Mouse (Mus musculus) CD4-positive naive resting alpha-beta T cell, adult 76 days (primary cell): ENCODE results near the gene Trim38. TPM values are rescaled to one million over a fixed set of nuclear protein-coding genes. Genes with fewer than 3 reads are reported as not detected.

Source experiments
- total RNA-seq: library from RNA; stranded (reverse); gene quantifications from one replicate; pipeline ENCODE4 v1.2.4, GENCODE M21; 2023

The Trim38 gene
- not detected for total RNA-seq

GRCm38 (mm10) chr13:23769613-23770012, at the start of gene Trim38:
Trim38 (plus strand) TSS chr13:23769913.

GRCm38 (mm10) chr13:23738677-23739068, 31.0 kb upstream of the Trim38 start, which contains the start of gene Hist1h1c:
Hist1h1c (plus strand) TSS chr13:23738808.

GRCm38 (mm10) chr13:23745381-23746161, 24.1 kb upstream of the Trim38 start, which contains the start of gene Hist1h3c:
Hist1h3c (minus strand) TSS chr13:23745602.

GRCm38 (mm10) chr13:23746201-23747080, 23.3 kb upstream of the Trim38 start, which contains the start of gene Hist1h2bb:
Hist1h2bb (plus strand) TSS chr13:23746734.

GRCm38 (mm10) chr13:23750839-23751477, 18.8 kb upstream of the Trim38 start, which contains the start of gene Hist1h2ab:
Hist1h2ab (plus strand) TSS chr13:23751126.

GRCm38 (mm10) chr13:23752067-23752741, 17.5 kb upstream of the Trim38 start, which contains the start of gene Hist1h3b:
Hist1h3b (plus strand) TSS chr13:23752267.

GRCm38 (mm10) chr13:23756790-23757189, 12.9 kb upstream of the Trim38 start, which contains the start of gene Hist1h4b:
Hist1h4b (plus strand) TSS chr13:23757013.

GRCm38 (mm10) chr13:23760972-23761864, 8.5 kb upstream of the Trim38 start, which contains the start of gene Hist1h4a:
Hist1h4a (minus strand) TSS chr13:23761230.

GRCm38 (mm10) chr13:23761871-23762821, 7.6 kb upstream of the Trim38 start, which contains the start of gene Hist1h3a:
Hist1h3a (minus strand) TSS chr13:23762386.

GRCm38 (mm10) chr13:23763586-23764323, 6.0 kb upstream of the Trim38 start, which contains the start of gene Hist1h1a:
Hist1h1a (plus strand) TSS chr13:23763666.

GRCm38 (mm10) chr13:23806422-23807052, 36.8 kb downstream of the Trim38 start, which contains the start of gene Slc17a2:
Slc17a2 (plus strand) TSS chr13:23806993.

GRCm38 (mm10) chr13:23839308-23839707, 69.6 kb downstream of the Trim38 start, which contains the start of gene Slc17a3:
Slc17a3 (plus strand) TSS chr13:23839434.

Other genes with a start within 250 kb of the Trim38 start
- gene Hist1h4h, start 238.9 kb upstream of the Trim38 start, total RNA-seq, result 147 TPM
- 24.7 TPM for gene Hist1h2af, start 236.0 kb upstream of the Trim38 start, total RNA-seq
- 2.3 TPM for gene Hist1h3g, start 234.5 kb upstream of the Trim38 start, total RNA-seq
- 5.5 TPM for gene Hist1h2bh, start 226.5 kb upstream of the Trim38 start, total RNA-seq
- 48.1 TPM for gene Hist1h3f, start 225.9 kb upstream of the Trim38 start, total RNA-seq
- 42.3 TPM for gene Hist1h4f, start 218.3 kb upstream of the Trim38 start, total RNA-seq
- gene Hist1h1d, start 216.7 kb upstream of the Trim38 start, total RNA-seq, result 5.2 TPM
- gene Hist1h3e, start 207.5 kb upstream of the Trim38 start, total RNA-seq, result 91.9 TPM
- 7.8 TPM for gene Hist1h2ae, start 198.7 kb upstream of the Trim38 start, total RNA-seq
- 110 TPM for gene Hist1h2bg, start 198.5 kb upstream of the Trim38 start, total RNA-seq
- 40.8 TPM for gene Hist1h2bf, start 195.7 kb upstream of the Trim38 start, total RNA-seq
- gene Hist1h2ad, start 195.5 kb upstream of the Trim38 start, total RNA-seq, result 3.8 TPM
- gene Hist1h3d, start 194.2 kb upstream of the Trim38 start, total RNA-seq, result 3.4 TPM
- gene Hist1h4d, start 188.3 kb upstream of the Trim38 start, total RNA-seq, result 86.8 TPM
- 8.4 TPM for gene Hist1h2be, start 148.8 kb upstream of the Trim38 start, total RNA-seq
- gene Hist1h1e, start 147.4 kb upstream of the Trim38 start, total RNA-seq, result 82.2 TPM
- gene Hist1h2ac, start 86.0 kb upstream of the Trim38 start, total RNA-seq, result 3.4 TPM
- gene Hist1h2bc, start 85.7 kb upstream of the Trim38 start, total RNA-seq, result 5.1 TPM
- not detected for gene Hist1h1t, start 74.1 kb upstream of the Trim38 start, total RNA-seq
- gene Hist1h4c, start 71.5 kb upstream of the Trim38 start, total RNA-seq, result 75.4 TPM
- gene Hfe, start 59.1 kb upstream of the Trim38 start, total RNA-seq, result 1.5 TPM
- 504 TPM for gene Hist1h1c, start 31.1 kb upstream of the Trim38 start, total RNA-seq
- gene Hist1h3c, start 24.3 kb upstream of the Trim38 start, total RNA-seq, result 5.8 TPM
- 23.9 TPM for gene Hist1h2bb, start 23.2 kb upstream of the Trim38 start, total RNA-seq
- gene Hist1h2ab, start 18.8 kb upstream of the Trim38 start, total RNA-seq, result 30.2 TPM
- 33.8 TPM for gene Hist1h3b, start 17.6 kb upstream of the Trim38 start, total RNA-seq
- 27.7 TPM for gene Hist1h4b, start 12.9 kb upstream of the Trim38 start, total RNA-seq
- 63.7 TPM for gene Hist1h4a, start 8.7 kb upstream of the Trim38 start, total RNA-seq
- gene Hist1h3a, start 7.5 kb upstream of the Trim38 start, total RNA-seq, result 96.6 TPM
- gene Hist1h1a, start 6.2 kb upstream of the Trim38 start, total RNA-seq, result 18.2 TPM
- not detected for gene Slc17a2, start 37.1 kb downstream of the Trim38 start, total RNA-seq
- not detected for gene Slc17a3, start 69.5 kb downstream of the Trim38 start, total RNA-seq
- gene Slc17a1, start 97.8 kb downstream of the Trim38 start, total RNA-seq, result not detected
- not detected for gene Slc17a4, start 145.1 kb downstream of the Trim38 start, total RNA-seq
- not detected for gene Hist1h2ba, start 164.2 kb downstream of the Trim38 start, total RNA-seq
- gene Hist1h2aa, start 164.5 kb downstream of the Trim38 start, total RNA-seq, result not detected
- not detected for gene Scgn, start 221.3 kb downstream of the Trim38 start, total RNA-seq